Mouse (Mus musculus) MEL (cell line): ENCODE measurements around the gene 6430548M08Rik. TPM values are rescaled to one million over a fixed set of nuclear protein-coding genes. Genes with fewer than 3 reads are reported as not detected.
A peak's percentile ranks its signal among the peaks of the same experiment; 100 is the strongest.

Experiments
- DNase-seq: peaks from one replicate; pipeline ENCODE4 v3.0.0; 2011; ENCODE audit warnings: low read depth, low spot score
- H3K27ac ChIP-seq: 2 replicates; pipeline ENCODE4 v1.5.1; 2012; ENCODE audit warnings: low read depth, mild to moderate bottlenecking, control low read depth, low read length, moderate library complexity; ENCODE audit not compliant: control insufficient read depth
- H3K27me3 ChIP-seq, 2 experiments: fragments of 150-350 bp in 1 of 2; sonication (generic) in 1 of 2; 2 replicates each; pipeline ENCODE4 v1.6.1; 2012; ENCODE audit warnings: low read length in 2 of 2, mild to moderate bottlenecking in 2 of 2, improper control_type of control experiment in 1 of 2, moderate library complexity in 1 of 2; ENCODE audit not compliant: insufficient read depth in 2 of 2, control insufficient read depth in 1 of 2
- H3K36me3 ChIP-seq, 2 experiments: 2 replicates each; pipeline ENCODE4 v1.6.1; 2012 to 2014; ENCODE audit warnings: low read length in 2 of 2, improper control_type of control experiment in 1 of 2, inconsistent platforms in 1 of 2, mild to moderate bottlenecking in 1 of 2; ENCODE audit not compliant: insufficient read depth in 2 of 2, control insufficient read depth in 1 of 2
- H3K4me1 ChIP-seq, 2 experiments: fragments of 150-350 bp in 1 of 2; sonication (generic) in 1 of 2; 2 replicates each; pipeline ENCODE4 v1.6.1; 2012; ENCODE audit warnings: low read length in 2 of 2, improper control_type of control experiment in 1 of 2, mild to moderate bottlenecking in 1 of 2; ENCODE audit not compliant: insufficient read depth in 2 of 2, control insufficient read depth in 1 of 2
- H3K4me3 ChIP-seq, 2 experiments: fragments of 150-350 bp in 1 of 2; sonication (generic) in 1 of 2; 2 replicates each; pipeline ENCODE4 v1.5.1; 2012; ENCODE audit warnings: low read depth in 2 of 2, low read length in 2 of 2, mild to moderate bottlenecking in 2 of 2, moderate library complexity in 2 of 2, control low read depth in 1 of 2, improper control_type of control experiment in 1 of 2; ENCODE audit not compliant: control insufficient read depth in 1 of 2, insufficient read depth in 1 of 2
- H3K79me2 ChIP-seq: 2 replicates; pipeline ENCODE4 v1.6.1; 2012; ENCODE audit warnings: mild to moderate bottlenecking, low read length, moderate library complexity; ENCODE audit not compliant: control insufficient read depth, poor library complexity, insufficient read depth
- H3K9ac ChIP-seq: 2 replicates; pipeline ENCODE4 v1.6.1; 2012; ENCODE audit warnings: low read depth, mild to moderate bottlenecking, control low read depth, low read length, moderate library complexity; ENCODE audit not compliant: control insufficient read depth, poor library complexity, severe bottlenecking
- H3K9me3 ChIP-seq: fragments of 150-350 bp; sonication (generic); replicated peaks from 2 replicates; pipeline ENCODE4 v1.6.1; 2012; ENCODE audit warnings: mild to moderate bottlenecking, low read length, improper control_type of control experiment, moderate library complexity; ENCODE audit not compliant: insufficient read depth
- BHLHE40 ChIP-seq: IDR thresholded peaks from 2 replicates; pipeline ENCODE4 v1.6.1; 2012; ENCODE audit warnings: low read depth, mild to moderate bottlenecking, inconsistent platforms, low read length, improper control_type of control experiment, borderline replicate concordance
- CHD1 ChIP-seq: IDR thresholded peaks from 2 replicates; pipeline ENCODE4 v1.6.1; 2012; ENCODE audit warnings: low read depth, mild to moderate bottlenecking, inconsistent platforms, low read length, improper control_type of control experiment
- CHD2 ChIP-seq: IDR thresholded peaks from 2 replicates; pipeline ENCODE4 v1.6.1; 2011; ENCODE audit warnings: low read length, improper control_type of control experiment
- EP300 ChIP-seq, 2 experiments: IDR thresholded peaks; 2 replicates each; pipeline ENCODE4 v1.6.1; 2011; ENCODE audit warnings: improper control_type of control experiment in 2 of 2, low read length in 2 of 2, low read depth in 1 of 2, mild to moderate bottlenecking in 1 of 2
- ETS1 ChIP-seq: IDR thresholded peaks from 2 replicates; pipeline ENCODE4 v1.6.1; 2012; ENCODE audit warnings: low read depth, mild to moderate bottlenecking, inconsistent platforms, low read length, improper control_type of control experiment, moderate library complexity
- GABPA ChIP-seq: IDR thresholded peaks from 2 replicates; pipeline ENCODE4 v1.6.1; 2012; ENCODE audit warnings: low read depth, mild to moderate bottlenecking, inconsistent platforms, low read length, improper control_type of control experiment, moderate library complexity
- JUND ChIP-seq: IDR thresholded peaks from 2 replicates; pipeline ENCODE4 v1.6.1; 2011; ENCODE audit warnings: low read depth, mild to moderate bottlenecking, improper control_type of control experiment, low read length
- MAFK ChIP-seq: IDR thresholded peaks from 2 replicates; pipeline ENCODE4 v1.6.1; 2011; ENCODE audit warnings: low read depth, mild to moderate bottlenecking, low read length, improper control_type of control experiment, borderline replicate concordance
- MAZ ChIP-seq: IDR thresholded peaks from 2 replicates; pipeline ENCODE4 v1.6.1; 2012; ENCODE audit warnings: low read depth, mild to moderate bottlenecking, inconsistent platforms, low read length, improper control_type of control experiment
- MYB ChIP-seq: IDR thresholded peaks from 2 replicates; pipeline ENCODE4 v1.6.1; 2011; ENCODE audit warnings: mild to moderate bottlenecking, low read depth, low read length, improper control_type of control experiment
- POLR2AphosphoS5 ChIP-seq: IDR thresholded peaks from 2 replicates; pipeline ENCODE4 v1.6.1; 2012; ENCODE audit warnings: low read depth, borderline replicate concordance, mild to moderate bottlenecking, inconsistent platforms, low read length, moderate library complexity, mixed read lengths
- RAD21 ChIP-seq: IDR thresholded peaks from 2 replicates; pipeline ENCODE4 v1.6.1; 2011; ENCODE audit warnings: mild to moderate bottlenecking, low read depth, low read length, improper control_type of control experiment
- UBTF ChIP-seq: IDR thresholded peaks from 2 replicates; pipeline ENCODE4 v1.6.1; 2012; ENCODE audit warnings: low read depth, mild to moderate bottlenecking, inconsistent platforms, low read length, improper control_type of control experiment, moderate library complexity, borderline replicate concordance; ENCODE audit not compliant: insufficient read depth
- ZC3H11A ChIP-seq: IDR thresholded peaks from 2 replicates; pipeline ENCODE4 v1.6.1; 2012; ENCODE audit warnings: low read depth, mild to moderate bottlenecking, inconsistent platforms, low read length, improper control_type of control experiment
- ZMIZ1 ChIP-seq: IDR thresholded peaks from 2 replicates; pipeline ENCODE4 v1.6.1; 2012; ENCODE audit warnings: low read depth, mild to moderate bottlenecking, inconsistent platforms, low read length, improper control_type of control experiment, moderate library complexity
- polyA plus RNA-seq, 2 experiments: library from polyadenylated mRNA; stranded (reverse) in 1 of 2; unstranded in 1 of 2; fragments of >175 nt in 1 of 2; fragments of >200 nt in 1 of 2; gene quantifications; 2 replicates each; pipeline versions ENCODE4 v1.2.1 to v1.2.4; 2012; ENCODE audit warnings: low replicate concordance in 2 of 2, low read depth in 1 of 2; ENCODE audit not compliant: insufficient read length in 2 of 2, insufficient read depth in 1 of 2, missing spikeins in 1 of 2
- total RNA-seq: library from RNA; depleted of rRNA; stranded (reverse); fragments of 300-350 nt; gene quantifications from 2 replicates; pipeline ENCODE4 v1.2.3, GENCODE M21; 2012

Gene 6430548M08Rik
- total and polyA plus RNA-seq, 3 experiments: 0.96 to 1.9 TPM; not detected in 1

- Histone ChIP-seq H3K9me3 (no peaks in the 10 kb centered on the region), H3K4me1 (no peaks in the 10 kb centered on the region), H3K27me3 (no peaks in the 10 kb centered on the region), H3K9ac (no peak overlapping the region), H3K36me3 (no peaks in the 10 kb centered on the region), H3K4me3 (no peak overlapping the region)
- TF ChIP-seq UBTF (no peak), MAZ (no peak), GABPA (no peak), EP300 (IDR thresholded peaks at IDR 0.05; ENCODE audit: low read depth in 1 of 2, low read length in 2 of 2) (no peak), CHD1 (no peak)
- TF ChIP-seq, all 39 proteins: peak for 0
- no peak overlapping the region for H3K27ac ChIP-seq
- peak; percentile 12 for DNase-seq
- H3K79me2 ChIP-seq: no peaks in the 10 kb centered on the region
These were observed 32.1 kb downstream of the 6430548M08Rik start for GRCm38 (mm10) chr8:120146051-120146450.

DNA sequence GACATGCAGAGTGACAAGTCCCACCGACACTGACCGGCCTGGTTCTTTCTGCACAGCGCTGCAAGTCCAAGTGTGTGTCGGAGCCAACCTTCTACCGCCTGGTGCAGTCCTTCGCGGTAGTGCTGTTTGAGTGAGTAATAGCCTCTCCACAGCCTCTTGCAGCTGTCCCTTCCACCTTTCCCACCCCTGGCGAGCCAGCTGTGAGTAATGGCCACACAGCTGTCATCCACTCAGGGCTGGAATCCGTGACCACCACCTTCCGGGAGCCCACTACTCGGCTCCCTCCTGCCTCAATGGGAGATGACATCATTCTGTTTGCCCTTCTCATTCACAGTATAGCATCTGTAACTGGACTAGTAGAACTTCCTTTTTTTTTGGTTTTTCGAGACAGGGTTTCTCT lies 36.1 kb downstream of the 6430548M08Rik start:
- DNase-seq: no peak
- Histone ChIP-seq H3K9ac (no peak overlapping the region), H3K4me1 (no peaks in the 10 kb centered on the region), H3K36me3 (no peaks in the 10 kb centered on the region), H3K9me3 (no peaks in the 10 kb centered on the region), H3K27me3 (no peaks in the 10 kb centered on the region), H3K79me2 (no peaks in the 10 kb centered on the region), H3K4me3 (no peak overlapping the region), H3K27ac (no peak overlapping the region)
- TF ChIP-seq MYB: no peak

GRCm38 (mm10) chr8:120151151-120151550 lies 37.2 kb downstream of the 6430548M08Rik start:
- Histone ChIP-seq H3K4me1 (no peaks in the 10 kb centered on the region), H3K27me3 (no peaks in the 10 kb centered on the region), H3K36me3 (no peaks in the 10 kb centered on the region), H3K4me3 (no peak overlapping the region), H3K27ac (no peak overlapping the region), H3K9ac (no peak overlapping the region), H3K9me3 (no peaks in the 10 kb centered on the region), H3K79me2 (no peaks in the 10 kb centered on the region)
- DNase-seq: no peak
- TF ChIP-seq CHD1 (no peak), POLR2AphosphoS5 (no peak), JUND (no peak), BHLHE40 (no peak), MAFK (no peak), RAD21 (no peak), CHD2 (no peak), ETS1 (no peak), ZC3H11A (no peak), ZMIZ1 (no peak)
